In the genomic region with DNA sequence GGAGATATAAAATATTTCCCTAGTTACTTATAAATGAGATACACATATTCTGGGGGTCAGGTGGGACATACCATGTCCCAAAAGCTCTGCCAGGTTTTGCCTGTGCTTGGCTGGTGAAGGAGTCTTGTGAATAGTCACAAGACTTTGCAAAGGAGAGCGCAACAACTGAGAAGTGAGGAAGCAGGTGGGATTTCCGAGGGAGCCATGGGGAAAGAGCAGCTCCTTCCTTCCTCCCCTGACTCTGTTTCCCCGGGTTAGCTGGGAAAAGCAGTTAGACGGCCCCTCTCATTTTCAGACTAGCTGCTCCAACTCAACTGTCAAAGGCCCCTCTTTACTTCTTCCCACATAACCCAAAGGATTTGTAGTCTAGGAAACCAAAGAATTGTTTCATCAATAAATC, we compare ENCODE assay signal across 19 mouse cellular contexts. TPM values are rescaled to one million over a fixed set of nuclear protein-coding genes. Genes with fewer than 3 reads are reported as not detected.
DNase-seq lines count a peak whose midpoint lies in the region.
"Had no signal": no experiment of that assay in that cellular context is flagged by ENCODE, and none has a peak within 500 bp of the region (broad histone marks: within the 10 kb centered on the region; RNA-seq: fewer than 3 reads in every experiment).

No protein-coding gene starts in this region.

- intact Hi-C loops in heart, postnatal 36 days (cut with DNase I) = no loop called here

- DNase-seq in heart, adult 11 months = peak; percentile 66
- DNase-seq in heart, postnatal 36 days = no peak
- DNase-seq: adrenal gland, adult 2 months; adrenal gland, adult 8-10 months; adrenal gland, postnatal 10 days; adrenal gland, postnatal 14 days; adrenal gland, postnatal 25 days; adrenal gland, postnatal 36 days; B cell, adult 2 months; cerebellum, adult 11 months; cerebellum, adult 11-12 months; cerebellum, adult 18-20 months; cerebellum, adult 2 months had no signal

RNA-seq across cellular contexts. Expression of gene Riiad1, which starts 17.0 kb away (rescaled TPM):
- 1 to 10 TPM in 1 of 2 experiments, under 1 TPM in 1; 0.46 to 1.2 TPM for total RNA-seq in heart, postnatal 36 days (2021)
- total RNA-seq: CH12.LX, ES-E14, G1E, MEL had no signal

RNA-seq across cellular contexts. Expression of gene Celf3, which starts 19.1 kb away (rescaled TPM):
- total RNA-seq in heart, postnatal 36 days (2021) = under 1 TPM in 1 of 2 experiments, not detected in 1; 0.19 TPM
- total RNA-seq: G1E had no signal

RNA-seq across cellular contexts. Expression of gene Oaz3, which starts 53.4 kb away (rescaled TPM):
- total RNA-seq in heart, postnatal 36 days (2021) = not detected
- total RNA-seq: adrenal gland, adult 18-20 months; adrenal gland, adult 8-10 months; adrenal gland, postnatal 14 days; adrenal gland, postnatal 25 days; adrenal gland, postnatal 36 days; adrenal gland, postnatal 4 days had no signal

RNA-seq across cellular contexts. Expression of gene Mrpl9, which starts 54.0 kb away (rescaled TPM):
- total RNA-seq in heart, postnatal 36 days (2021) = 10 to 100 TPM; 68.6 to 74.2 TPM
